Mouse (Mus musculus) ES-Bruce4 (cell line): ENCODE data around the gene Gm10447. TPM values are rescaled to one million over a fixed set of nuclear protein-coding genes. Genes with fewer than 3 reads are reported as not detected.

ENCODE experiments used
- H3K27ac ChIP-seq: 2 replicates; pipeline ENCODE4 v1.5.1; 2012; ENCODE audit warnings: low read length, inconsistent platforms; ENCODE audit not compliant: insufficient read depth
- H3K27me3 ChIP-seq: 2 replicates; pipeline ENCODE4 v1.6.1; 2012; ENCODE audit warnings: mild to moderate bottlenecking, low read length, inconsistent platforms; ENCODE audit not compliant: control insufficient read depth, poor library complexity, insufficient read depth, severe bottlenecking
- H3K36me3 ChIP-seq: 2 replicates; pipeline ENCODE4 v1.6.1; 2012; ENCODE audit warnings: inconsistent platforms, mild to moderate bottlenecking, low read length, moderate library complexity; ENCODE audit not compliant: control insufficient read depth, poor library complexity, insufficient read depth, severe bottlenecking
- H3K4me1 ChIP-seq: one replicate; pipeline ENCODE4 v1.8.1; 2011; ENCODE audit warnings: low read length; ENCODE audit not compliant: control insufficient read depth, insufficient read depth
- H3K4me3 ChIP-seq: 2 replicates; pipeline ENCODE4 v1.5.1; 2011; ENCODE audit warnings: low read depth, mild to moderate bottlenecking, low read length
- H3K9ac ChIP-seq: 2 replicates; pipeline ENCODE4 v1.6.1; 2012; ENCODE audit warnings: low read depth, mild to moderate bottlenecking, inconsistent platforms; ENCODE audit not compliant: poor library complexity, severe bottlenecking
- H3K9me3 ChIP-seq: replicated peaks from 2 replicates; pipeline ENCODE4 v1.6.1; 2012; ENCODE audit warnings: mild to moderate bottlenecking, low read length, inconsistent platforms; ENCODE audit not compliant: control insufficient read depth, poor library complexity, insufficient read depth, severe bottlenecking
- CTCF ChIP-seq: IDR thresholded peaks from one replicate; pipeline ENCODE4 v1.8.1; 2011; ENCODE audit warnings: low read depth, low read length
- EP300 ChIP-seq: IDR thresholded peaks from 2 replicates; pipeline ENCODE4 v1.6.1; 2011; ENCODE audit warnings: low read depth, low read length; ENCODE audit not compliant: insufficient read depth
- POLR2A ChIP-seq: IDR thresholded peaks from one replicate; pipeline ENCODE4 v1.8.1; 2011; ENCODE audit warnings: low read length; ENCODE audit not compliant: insufficient read depth
- polyA plus RNA-seq: library from polyadenylated mRNA; stranded (reverse); fragments of >200 nt; gene quantifications from 2 replicates; pipeline ENCODE4 v1.2.4, GENCODE M21; 2011; ENCODE audit warnings: low read depth; ENCODE audit not compliant: missing spikeins, insufficient read depth, insufficient read length

Gm10447 gene
- polyA plus RNA-seq, 1 experiment, result not detected

DNA sequence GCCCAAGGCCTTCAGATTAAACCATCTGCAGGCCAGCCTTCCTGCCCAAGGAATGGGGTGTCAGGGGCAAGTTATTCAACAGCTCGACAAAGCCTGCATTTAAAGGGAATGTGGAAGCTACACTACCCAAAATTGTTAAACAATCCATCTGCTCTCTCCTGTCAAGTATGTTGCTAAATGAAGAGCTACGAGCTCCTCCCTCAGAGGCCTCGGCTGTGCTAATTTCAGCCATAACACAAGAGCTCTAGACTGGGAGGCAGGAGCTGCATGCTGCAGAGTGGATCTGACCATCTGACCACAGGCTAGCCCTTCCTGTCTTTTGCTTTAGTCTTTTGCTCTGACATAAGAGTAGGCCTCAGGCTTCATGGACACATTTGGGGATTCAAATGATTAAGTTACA is 31.7 kb downstream of the Gm10447 start:
- no peak for TF ChIP-seq CTCF
- no peak for TF ChIP-seq EP300
- no peak for TF ChIP-seq POLR2A
- Histone ChIP-seq H3K4me3 (no peak overlapping the region), H3K9ac (no peak overlapping the region), H3K9me3 (no peaks in the 10 kb centered on the region), H3K4me1 (peaks cover 2% of the 10 kb centered on the region), H3K27ac (no peak overlapping the region), H3K36me3 (peaks cover 16% of the 10 kb centered on the region), H3K27me3 (no peaks in the 10 kb centered on the region)

DNA sequence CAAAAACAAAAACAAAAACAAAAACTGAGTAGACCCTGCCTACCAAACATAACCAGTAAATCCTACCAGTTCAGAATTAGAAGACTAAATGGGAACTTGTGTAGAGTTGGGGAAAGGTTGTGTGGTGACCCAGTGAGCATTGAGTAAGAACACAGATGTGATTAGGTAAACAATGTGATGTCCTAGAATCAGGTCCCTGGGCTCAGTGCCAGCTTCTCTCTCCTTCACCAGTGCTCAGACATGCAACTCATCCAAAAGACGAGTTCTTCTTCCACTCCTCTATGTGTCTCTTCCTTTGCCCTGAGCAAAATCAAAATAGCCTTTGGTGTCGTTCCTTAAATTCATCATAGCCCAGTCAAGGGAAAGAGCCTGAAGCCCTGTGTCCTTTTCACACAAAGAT is 32.1 kb downstream of the Gm10447 start:
- H3K27ac ChIP-seq, result no peak overlapping the region
- no peaks in the 10 kb centered on the region for H3K9me3 ChIP-seq
- no peaks in the 10 kb centered on the region for H3K27me3 ChIP-seq
- peaks cover 2% of the 10 kb centered on the region for H3K4me1 ChIP-seq
- TF ChIP-seq POLR2A, result no peak
- TF ChIP-seq EP300, result no peak
- no peak for TF ChIP-seq CTCF
- no peak overlapping the region for H3K4me3 ChIP-seq
- H3K36me3 ChIP-seq, result peaks cover 16% of the 10 kb centered on the region
- H3K9ac ChIP-seq, result no peak overlapping the region

DNA sequence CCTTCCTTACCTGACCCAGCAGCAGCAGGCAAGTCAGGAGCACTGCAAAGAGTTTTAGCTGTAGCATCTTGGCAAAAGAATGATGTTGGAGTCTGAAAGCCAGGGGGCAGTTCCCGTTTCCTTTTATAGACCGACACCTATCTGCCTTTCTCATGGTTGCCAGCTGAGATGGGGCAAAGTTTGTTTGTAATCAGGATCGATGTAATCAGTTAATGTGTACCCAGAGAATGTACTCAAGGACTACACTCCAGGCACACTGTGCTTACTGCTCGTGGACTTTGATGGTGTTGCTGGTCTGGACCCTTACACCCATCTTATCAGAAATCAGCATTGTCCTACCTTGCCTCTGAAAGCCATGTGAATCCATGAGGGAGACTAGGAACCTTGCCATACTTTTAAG is 33.9 kb downstream of the Gm10447 start, which contains the start of gene Leap2:
Leap2 (minus strand) TSS at position 135 of the 400 bp plus-strand sequence.
- Histone ChIP-seq H3K9ac (no peak within 1 kb of the TSS), H3K4me3 (no peak within 1 kb of the TSS), H3K27me3 (no peaks in the 10 kb centered on the region), H3K36me3 (peaks cover 6% of the 10 kb centered on the region), H3K4me1 (no peaks in the 10 kb centered on the region), H3K27ac (no peak within 1 kb of the TSS), H3K9me3 (no peaks in the 10 kb centered on the region)
- TF ChIP-seq EP300 (no peak), CTCF (no peak), POLR2A (no peak)

- peaks cover 34% of the 10 kb centered on the region for H3K36me3 ChIP-seq
- no peak overlapping the region for H3K27ac ChIP-seq
- H3K9me3 ChIP-seq, result no peaks in the 10 kb centered on the region
- H3K27me3 ChIP-seq, result no peaks in the 10 kb centered on the region
- no peaks in the 10 kb centered on the region for H3K4me1 ChIP-seq
- no peak overlapping the region for H3K4me3 ChIP-seq
- no peak overlapping the region for H3K9ac ChIP-seq
- TF ChIP-seq POLR2A, result no peak
- TF ChIP-seq CTCF, result no peak
- TF ChIP-seq EP300, result no peak
Measured at GRCm38 (mm10) chr11:53418048-53418447, 38.9 kb downstream of the Gm10447 start.

GRCm38 (mm10) chr11:53413871-53414270 is 43.0 kb downstream of the Gm10447 start:
- H3K9me3 ChIP-seq, result no peaks in the 10 kb centered on the region
- H3K36me3 ChIP-seq, result peaks cover 65% of the 10 kb centered on the region
- no peak overlapping the region for H3K4me3 ChIP-seq
- H3K9ac ChIP-seq, result no peak overlapping the region
- no peaks in the 10 kb centered on the region for H3K4me1 ChIP-seq
- no peak overlapping the region for H3K27ac ChIP-seq
- no peaks in the 10 kb centered on the region for H3K27me3 ChIP-seq
- TF ChIP-seq POLR2A (no peak), CTCF (no peak), EP300 (no peak)

DNA sequence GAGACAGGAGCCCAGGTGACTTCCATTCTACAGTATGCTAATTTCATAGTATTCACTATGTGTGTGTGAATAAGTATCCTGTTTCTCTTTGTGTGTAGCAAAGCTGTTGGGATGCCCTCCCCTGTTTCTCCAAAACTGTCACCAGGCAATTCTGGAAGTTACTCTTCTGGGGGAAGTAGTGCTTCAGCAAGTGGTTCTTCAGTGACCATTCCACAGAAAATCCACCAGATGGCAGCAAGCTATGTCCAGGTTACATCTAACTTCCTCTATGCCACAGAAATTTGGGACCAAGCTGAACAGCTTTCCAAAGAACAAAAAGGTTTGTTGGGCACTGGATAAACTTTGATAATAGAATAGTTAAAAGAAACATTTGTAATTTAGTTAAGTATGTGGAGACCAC is 45.2 kb downstream of the Gm10447 start:
- no peak overlapping the region for H3K27ac ChIP-seq
- peaks cover 75% of the 10 kb centered on the region for H3K36me3 ChIP-seq
- no peaks in the 10 kb centered on the region for H3K9me3 ChIP-seq
- H3K4me3 ChIP-seq, result no peak overlapping the region
- no peak overlapping the region for H3K9ac ChIP-seq
- no peaks in the 10 kb centered on the region for H3K27me3 ChIP-seq
- H3K4me1 ChIP-seq, result no peaks in the 10 kb centered on the region
- no peak for TF ChIP-seq EP300
- no peak for TF ChIP-seq POLR2A
- TF ChIP-seq CTCF, result no peak

Other genes with a start within 250 kb of the Gm10447 start
- 545 and 634 TPM in 2 replicates for gene Hspa4, start 156.7 kb downstream of the Gm10447 start, polyA plus RNA-seq
- 30.7 and 30.8 TPM in 2 replicates for gene Zcchc10, start 132.4 kb downstream of the Gm10447 start, polyA plus RNA-seq
- 298 and 314 TPM in 2 replicates for gene Aff4, start 106.3 kb downstream of the Gm10447 start, polyA plus RNA-seq
- gene Leap2, start 33.9 kb downstream of the Gm10447 start, polyA plus RNA-seq, result not detected in 2 replicates
- gene Uqcrq, start 26.3 kb downstream of the Gm10447 start, polyA plus RNA-seq, result 210 and 250 TPM in 2 replicates
- gene Gdf9, start 26.1 kb downstream of the Gm10447 start, polyA plus RNA-seq, result 0.55 TPM in 1 of 2 replicates, not detected in the other
- gene Shroom1, start 95 bp upstream of the Gm10447 start, polyA plus RNA-seq, result 0.39 and 0.52 TPM in 2 replicates
- gene Gm9837, start 13.4 kb upstream of the Gm10447 start, polyA plus RNA-seq, result not detected in 2 replicates
- gene Gm9945, start 23.1 kb upstream of the Gm10447 start, polyA plus RNA-seq, result not detected in 2 replicates
- not detected in 2 replicates for gene Sowaha, start 23.2 kb upstream of the Gm10447 start, polyA plus RNA-seq
- gene Sept8, start 62.1 kb upstream of the Gm10447 start, polyA plus RNA-seq, result 39.5 and 40.1 TPM in 2 replicates
- gene Kif3a, start 110.3 kb upstream of the Gm10447 start, polyA plus RNA-seq, result 28.9 and 31.6 TPM in 2 replicates
- not detected in 2 replicates for gene Il4, start 161.6 kb upstream of the Gm10447 start, polyA plus RNA-seq
- gene Il13, start 177.6 kb upstream of the Gm10447 start, polyA plus RNA-seq, result not detected in 2 replicates